Mouse (Mus musculus): ENCODE measurements at regions not wholly inside any gene's neighbourhood (a gene's known extent, or its start where the extent isn't known, plus 50 kb on each side); places are given as distances from the start of the nearest gene placed in this dataset.

DNA sequence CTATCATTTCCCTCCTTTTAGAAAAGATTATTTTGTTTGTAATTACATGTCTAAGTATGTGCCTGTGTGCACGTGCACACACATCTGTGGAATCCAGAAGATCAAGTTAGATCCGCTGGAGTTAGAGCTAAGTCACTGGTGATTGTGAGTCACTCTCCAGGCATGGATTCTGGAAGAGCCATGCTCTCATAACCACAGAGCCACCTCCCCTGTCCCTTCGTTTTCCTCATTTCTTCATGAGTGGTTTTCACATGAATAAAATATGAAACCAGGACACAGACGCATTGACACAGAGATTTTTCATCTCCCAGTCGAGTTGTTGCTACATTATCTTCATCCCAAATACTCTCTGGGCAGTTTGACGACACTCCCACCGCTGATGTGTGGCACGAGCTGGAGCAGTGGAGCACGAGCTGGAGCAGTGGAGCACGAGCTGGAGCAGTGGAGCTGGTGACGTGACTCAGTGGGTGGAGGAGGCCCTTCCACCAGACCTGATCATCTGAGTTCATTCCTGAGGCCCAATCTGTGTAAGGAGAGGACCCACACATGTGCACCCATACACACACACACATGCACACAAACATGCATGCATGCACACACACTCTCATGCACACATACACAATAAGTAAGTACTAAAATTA, 106.1 kb upstream of the Dynlrb2 start:
- H3K36me3 ChIP-seq (ENCODE audit: control insufficient read depth, insufficient read depth, low read length): no peaks in the 10 kb centered on the region
- H3K4me1 ChIP-seq (ENCODE audit: control insufficient read depth, insufficient read depth, low read length): no peaks in the 10 kb centered on the region
- no peaks in the 10 kb centered on the region for H3K27me3 ChIP-seq (ENCODE audit: control insufficient read depth, insufficient read depth, low read length)
- no peak overlapping the region for H3K27ac ChIP-seq (ENCODE audit: control insufficient read depth, insufficient read depth, low read depth, low read length)
- TF ChIP-seq POLR2A (IDR thresholded peaks at IDR 0.05; ENCODE audit: control insufficient read depth, low read depth, low read length) (no peak), CTCF (IDR thresholded peaks at IDR 0.05; ENCODE audit: control insufficient read depth, insufficient read depth, insufficient replicate concordance, low read depth, low read length) (no peak)
- no peak overlapping the region for H3K4me3 ChIP-seq (ENCODE audit: control insufficient read depth, low read depth, low read length)

DNA sequence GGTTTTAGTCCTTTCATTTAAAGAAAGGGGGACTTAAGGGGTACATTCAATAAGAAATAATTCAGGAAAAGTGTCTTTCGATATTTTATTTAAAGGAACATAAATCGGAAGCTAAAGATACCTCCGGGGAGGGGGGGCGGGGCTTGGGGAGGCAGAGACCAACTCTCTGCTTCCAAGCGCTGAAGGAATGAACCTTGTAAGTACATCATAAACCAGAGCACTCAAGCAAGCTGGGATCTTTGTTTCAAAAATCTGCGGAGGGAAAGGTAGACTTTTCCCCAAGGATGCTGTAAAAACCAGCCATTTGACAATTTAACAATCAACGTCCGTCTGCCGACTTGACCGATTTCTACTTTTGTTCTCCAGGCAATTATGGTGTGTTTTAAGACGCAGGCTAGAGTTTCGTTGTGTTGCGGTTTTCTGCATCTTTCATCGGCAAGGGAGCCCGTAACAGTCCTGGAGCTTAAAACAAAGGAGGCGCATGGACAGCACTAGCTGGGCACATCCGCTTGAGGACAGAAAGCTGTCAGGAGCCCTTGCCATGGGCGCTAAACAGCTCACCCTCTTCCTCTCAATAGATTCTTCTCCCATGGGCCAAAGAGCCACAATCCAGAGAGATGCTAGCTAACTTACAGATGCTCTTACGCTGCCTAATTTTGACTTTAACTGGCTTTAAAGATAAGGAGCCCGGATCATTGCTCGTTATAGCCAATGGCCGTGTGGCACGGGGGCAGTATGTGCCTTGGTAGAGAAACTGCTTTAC, 119.4 kb upstream of the Dynlrb2 start:
- Histone ChIP-seq H3K36me3 (ENCODE audit: control insufficient read depth, insufficient read depth, low read length) (no peaks in the 10 kb centered on the region), H3K27me3 (ENCODE audit: control insufficient read depth, insufficient read depth, low read length) (no peaks in the 10 kb centered on the region), H3K27ac (ENCODE audit: control insufficient read depth, insufficient read depth, low read depth, low read length) (no peak overlapping the region), H3K4me3 (ENCODE audit: control insufficient read depth, low read depth, low read length) (no peak overlapping the region), H3K4me1 (ENCODE audit: control insufficient read depth, insufficient read depth, low read length) (peaks cover 2% of the 10 kb centered on the region)
- TF ChIP-seq CTCF (IDR thresholded peaks at IDR 0.05; ENCODE audit: control insufficient read depth, insufficient read depth, insufficient replicate concordance, low read depth, low read length): no peak
- TF ChIP-seq POLR2A (IDR thresholded peaks at IDR 0.05; ENCODE audit: control insufficient read depth, low read depth, low read length): no peak

DNA sequence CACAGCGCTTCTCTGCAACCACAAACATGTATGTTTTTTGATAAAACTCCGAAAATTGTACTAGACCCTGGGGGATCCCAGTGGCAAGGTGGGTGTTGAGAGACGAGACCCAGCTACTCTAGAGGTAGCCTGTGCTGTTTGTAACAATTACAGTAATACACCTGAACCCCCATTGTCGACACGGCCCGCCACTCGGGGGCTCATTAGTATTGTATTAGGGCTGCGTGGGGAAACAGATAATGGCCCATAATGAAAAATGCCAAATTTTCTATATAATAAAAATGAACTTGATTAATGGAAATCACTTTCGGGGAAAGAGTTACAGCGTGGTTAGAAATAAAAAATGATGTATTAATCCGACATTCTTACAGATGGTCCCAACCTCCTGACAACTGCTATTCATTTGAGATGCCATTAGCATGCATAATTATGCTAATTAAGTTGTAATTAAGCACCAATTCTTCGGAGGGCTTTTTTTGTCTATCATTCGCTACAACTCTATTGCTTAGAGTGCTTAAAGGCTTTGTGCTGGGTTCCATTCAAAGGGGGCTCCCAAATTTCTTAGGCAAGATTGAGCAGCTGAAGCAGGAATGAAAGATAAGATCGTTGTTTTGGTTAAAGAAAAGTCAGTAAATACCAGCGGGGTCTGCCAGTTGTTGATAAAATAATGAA, 120.2 kb upstream of the Dynlrb2 start:
- Histone ChIP-seq H3K27ac (ENCODE audit: control insufficient read depth, insufficient read depth, low read depth, low read length) (no peak overlapping the region; the same call in 1 of the 2 replicates), H3K36me3 (ENCODE audit: control insufficient read depth, insufficient read depth, low read length) (no peaks in the 10 kb centered on the region), H3K4me1 (ENCODE audit: control insufficient read depth, insufficient read depth, low read length) (peaks cover 2% of the 10 kb centered on the region), H3K27me3 (ENCODE audit: control insufficient read depth, insufficient read depth, low read length) (no peaks in the 10 kb centered on the region), H3K4me3 (ENCODE audit: control insufficient read depth, low read depth, low read length) (no peak overlapping the region)
- TF ChIP-seq CTCF (IDR thresholded peaks at IDR 0.05; ENCODE audit: control insufficient read depth, insufficient read depth, insufficient replicate concordance, low read depth, low read length) (no peak), POLR2A (IDR thresholded peaks at IDR 0.05; ENCODE audit: control insufficient read depth, low read depth, low read length) (no peak)

DNA sequence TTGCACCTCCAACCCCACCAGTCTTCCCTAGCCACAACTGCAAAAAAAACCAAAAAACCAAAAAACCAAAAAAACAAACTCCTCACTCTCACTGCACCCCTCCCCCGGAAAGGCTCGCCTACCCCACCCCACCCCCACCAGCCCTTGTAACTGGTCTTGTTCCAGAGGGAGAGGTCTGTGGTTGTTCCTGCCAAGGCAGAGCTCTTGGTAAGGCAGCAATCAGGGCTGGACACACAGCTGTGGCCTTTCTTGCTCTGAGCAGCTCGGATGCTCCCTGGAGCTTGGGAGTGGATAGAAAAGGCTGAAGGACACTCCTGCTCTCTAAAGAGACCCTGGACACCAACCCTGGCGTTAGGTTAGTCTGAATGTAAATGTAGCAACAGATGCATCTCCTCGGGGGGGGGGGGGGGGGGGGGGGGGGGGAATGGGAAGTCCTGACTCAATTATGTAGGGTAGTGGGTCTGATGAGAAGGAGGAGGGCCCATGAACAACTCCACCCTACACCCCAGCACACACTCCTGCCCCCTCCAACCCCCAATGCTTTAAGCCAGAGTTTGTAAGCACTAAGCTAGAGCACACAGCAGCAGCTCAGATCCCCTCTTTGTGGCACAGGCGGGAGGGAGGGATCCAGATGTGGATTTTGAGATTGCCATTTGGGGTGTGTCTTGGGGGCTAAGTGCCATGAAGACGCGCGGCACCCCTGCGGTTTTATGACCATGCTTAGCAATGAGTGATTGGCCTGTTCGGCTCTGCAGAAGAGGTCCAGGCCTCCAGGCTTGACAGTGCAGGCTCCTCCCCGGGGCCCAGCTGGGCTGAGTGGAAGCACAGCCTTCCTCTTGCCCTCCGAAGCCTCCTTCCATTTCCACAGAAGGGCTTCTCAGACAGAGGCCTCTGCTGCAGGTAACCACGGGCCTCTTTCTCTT, 121.0 kb upstream of the Dynlrb2 start:
- H3K36me3 ChIP-seq (ENCODE audit: control insufficient read depth, insufficient read depth, low read length): no peaks in the 10 kb centered on the region
- H3K4me3 ChIP-seq (ENCODE audit: control insufficient read depth, low read depth, low read length): no peak overlapping the region
- no peak overlapping the region; the same call in 1 of the 2 replicates for H3K27ac ChIP-seq (ENCODE audit: control insufficient read depth, insufficient read depth, low read depth, low read length)
- H3K4me1 ChIP-seq (ENCODE audit: control insufficient read depth, insufficient read depth, low read length): peaks cover 2% of the 10 kb centered on the region
- no peaks in the 10 kb centered on the region for H3K27me3 ChIP-seq (ENCODE audit: control insufficient read depth, insufficient read depth, low read length)
- TF ChIP-seq POLR2A (IDR thresholded peaks at IDR 0.05; ENCODE audit: control insufficient read depth, low read depth, low read length) (no peak), CTCF (IDR thresholded peaks at IDR 0.05; ENCODE audit: control insufficient read depth, insufficient read depth, insufficient replicate concordance, low read depth, low read length) (no peak)

DNA sequence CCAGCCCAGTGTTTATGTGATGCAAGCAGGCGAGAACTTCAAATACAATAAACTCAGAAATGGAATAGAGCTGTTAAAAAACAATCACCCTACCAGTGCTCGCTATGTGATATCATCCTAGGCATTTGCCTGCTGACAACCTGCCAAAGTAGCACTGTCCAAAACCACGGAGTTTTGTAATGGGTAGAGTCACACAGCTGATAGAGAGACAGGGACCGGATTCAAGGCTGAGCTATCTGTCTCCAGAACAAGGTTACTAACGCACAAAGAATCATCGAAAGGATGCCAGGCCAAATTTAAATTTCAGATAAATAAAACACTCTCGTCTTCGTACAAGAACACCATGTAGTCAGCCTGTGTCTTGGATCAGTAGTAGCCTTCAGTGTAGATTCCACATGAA, 121.7 kb upstream of the Dynlrb2 start:
- H3K27ac ChIP-seq (ENCODE audit: control insufficient read depth, insufficient read depth, low read depth, low read length): no peak overlapping the region
- no peak for TF ChIP-seq CTCF (IDR thresholded peaks at IDR 0.05; ENCODE audit: control insufficient read depth, insufficient read depth, insufficient replicate concordance, low read depth, low read length)
- no peak for TF ChIP-seq POLR2A (IDR thresholded peaks at IDR 0.05; ENCODE audit: control insufficient read depth, low read depth, low read length)
- no peaks in the 10 kb centered on the region for H3K27me3 ChIP-seq (ENCODE audit: control insufficient read depth, insufficient read depth, low read length)
- H3K4me1 ChIP-seq (ENCODE audit: control insufficient read depth, insufficient read depth, low read length): peaks cover 2% of the 10 kb centered on the region
- H3K4me3 ChIP-seq (ENCODE audit: control insufficient read depth, low read depth, low read length): no peak overlapping the region
- no peaks in the 10 kb centered on the region for H3K36me3 ChIP-seq (ENCODE audit: control insufficient read depth, insufficient read depth, low read length)

DNA sequence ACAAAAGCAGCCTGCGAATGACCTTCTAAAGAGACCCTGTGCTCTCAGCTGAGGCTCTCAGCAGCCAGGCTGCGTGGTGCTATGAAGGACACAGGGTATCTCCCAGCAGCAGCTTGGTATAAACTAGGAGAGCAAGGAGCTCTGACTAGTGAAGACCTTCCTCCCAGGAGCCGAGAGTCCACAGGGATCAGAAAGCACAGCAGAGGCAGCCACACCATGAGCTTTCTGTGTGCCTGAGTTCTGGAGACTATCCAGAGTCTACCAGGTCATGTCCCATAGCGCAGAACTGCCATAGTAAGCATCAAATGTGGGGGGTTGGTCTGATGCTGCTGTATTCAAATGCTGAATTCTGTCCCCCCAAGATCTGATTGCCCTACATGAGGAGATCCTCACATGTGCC, 124.2 kb upstream of the Dynlrb2 start:
- no peak overlapping the region for H3K27ac ChIP-seq (ENCODE audit: control insufficient read depth, insufficient read depth, low read depth, low read length)
- peaks cover 2% of the 10 kb centered on the region for H3K4me1 ChIP-seq (ENCODE audit: control insufficient read depth, insufficient read depth, low read length)
- H3K27me3 ChIP-seq (ENCODE audit: control insufficient read depth, insufficient read depth, low read length): no peaks in the 10 kb centered on the region
- no peaks in the 10 kb centered on the region for H3K36me3 ChIP-seq (ENCODE audit: control insufficient read depth, insufficient read depth, low read length)
- TF ChIP-seq POLR2A (IDR thresholded peaks at IDR 0.05; ENCODE audit: control insufficient read depth, low read depth, low read length) (no peak), CTCF (IDR thresholded peaks at IDR 0.05; ENCODE audit: control insufficient read depth, insufficient read depth, insufficient replicate concordance, low read depth, low read length) (no peak)
- no peak overlapping the region for H3K4me3 ChIP-seq (ENCODE audit: control insufficient read depth, low read depth, low read length)
